Mouse (Mus musculus): ENCODE measurements around the gene Gm20683. TPM values are rescaled to one million over a fixed set of nuclear protein-coding genes. Genes with fewer than 3 reads are reported as not detected.

The Gm20683 gene
- polyA plus RNA-seq, 1 experiment from 2014 or later = 3.9 TPM

- Histone ChIP-seq H3K4me1 (peaks cover 29% of the 10 kb centered on the region), H3K9me3 (no peaks in the 10 kb centered on the region), H3K36me3 (no peaks in the 10 kb centered on the region), H3K9ac (peak within 1 kb of the TSS; percentile 87), H3K27ac (peak within 1 kb of the TSS; percentile 50; the same call in 1 of the 2 replicates), H3K27me3 (replicated peaks) (no peaks in the 10 kb centered on the region), H3K4me2 (replicated peaks) (peak within 1 kb of the TSS; percentile 86), H3K4me3 (peak within 1 kb of the TSS; percentile 58)
- WGBS = 3% methylated on average over 65 of the region's 65 CpGs
- peak; percentile 95 for ATAC-seq (ENCODE audit: low FRiP score, low read depth)
Measured at GRCm38 (mm10) chr17:25860832-25861703, 19.5 kb upstream of the Gm20683 start, which contains the start of gene Wdr90. Gene Wdr90, minus strand, starts transcription at chr17:25861501.

- Histone ChIP-seq H3K27me3 (replicated peaks) (no peaks in the 10 kb centered on the region), H3K9ac (peak overlapping the region; percentile 87), H3K4me2 (replicated peaks) (peak overlapping the region; percentile 86), H3K9me3 (no peaks in the 10 kb centered on the region), H3K4me3 (0 out of 2 replicates have a peak overlapping the region, but pooled peaks have one; percentile 58), H3K36me3 (peaks cover 3% of the 10 kb centered on the region; the same call in 1 of the 2 replicates), H3K27ac (no peak overlapping the region), H3K4me1 (peaks cover 29% of the 10 kb centered on the region)
- WGBS = 95% methylated on average over 6 of the region's 6 CpGs
- no peak for ATAC-seq (ENCODE audit: low FRiP score, low read depth)
Measured at GRCm38 (mm10) chr17:25860229-25860628, 18.7 kb upstream of the Gm20683 start.

GRCm38 (mm10) chr17:25844396-25844901 lies 2.9 kb upstream of the Gm20683 start, which contains the start of gene Rhot2:
Gene Rhot2, minus strand, starts transcription at chr17:25844851.
- under 1% methylated on average over 21 of the region's 21 CpGs for WGBS
- peak within 1 kb of the TSS; percentile 88 for H3K4me2 ChIP-seq (replicated peaks)
- peaks cover 10% of the 10 kb centered on the region for H3K4me1 ChIP-seq
- peaks cover 55% of the 10 kb centered on the region for H3K36me3 ChIP-seq
- no peak within 1 kb of the TSS for H3K27ac ChIP-seq
- no peaks in the 10 kb centered on the region for H3K27me3 ChIP-seq (replicated peaks)
- H3K4me3 ChIP-seq = peak within 1 kb of the TSS; percentile 92
- H3K9me3 ChIP-seq = no peaks in the 10 kb centered on the region
- H3K9ac ChIP-seq = peak within 1 kb of the TSS; percentile 83
- peak; percentile 90 for ATAC-seq (ENCODE audit: low FRiP score, low read depth)

GRCm38 (mm10) chr17:25843636-25844395 lies 2.3 kb upstream of the Gm20683 start:
- peak overlapping the region; percentile 83 for H3K9ac ChIP-seq
- H3K4me3 ChIP-seq = peak overlapping the region; percentile 92
- H3K27ac ChIP-seq = no peak overlapping the region
- ATAC-seq (ENCODE audit: low FRiP score, low read depth) = peak; percentile 2; the same call in 1 of the 2 replicates
- H3K4me2 ChIP-seq (replicated peaks) = peak overlapping the region; percentile 88
- no peaks in the 10 kb centered on the region for H3K27me3 ChIP-seq (replicated peaks)
- no peaks in the 10 kb centered on the region for H3K9me3 ChIP-seq
- WGBS = 6% methylated on average over 38 of the region's 38 CpGs
- H3K4me1 ChIP-seq = peaks cover 10% of the 10 kb centered on the region
- peaks cover 59% of the 10 kb centered on the region for H3K36me3 ChIP-seq

GRCm38 (mm10) chr17:25843122-25843521 lies 1.6 kb upstream of the Gm20683 start:
- H3K4me2 ChIP-seq (replicated peaks) = peak overlapping the region; percentile 88
- 96% methylated on average over 4 of the region's 4 CpGs for WGBS
- no peaks in the 10 kb centered on the region for H3K27me3 ChIP-seq (replicated peaks)
- no peak overlapping the region for H3K27ac ChIP-seq
- peak overlapping the region; percentile 83; the same call in 1 of the 2 replicates for H3K9ac ChIP-seq
- H3K9me3 ChIP-seq = no peaks in the 10 kb centered on the region
- H3K4me3 ChIP-seq = peak overlapping the region; percentile 92
- ATAC-seq (ENCODE audit: low FRiP score, low read depth) = no peak
- H3K4me1 ChIP-seq = peaks cover 13% of the 10 kb centered on the region
- peaks cover 55% of the 10 kb centered on the region for H3K36me3 ChIP-seq

- no peaks in the 10 kb centered on the region for H3K9me3 ChIP-seq
- H3K36me3 ChIP-seq = peaks cover 53% of the 10 kb centered on the region
- H3K27me3 ChIP-seq (replicated peaks) = no peaks in the 10 kb centered on the region
- no peak for ATAC-seq (ENCODE audit: low FRiP score, low read depth)
- H3K4me1 ChIP-seq = peaks cover 19% of the 10 kb centered on the region
- H3K27ac ChIP-seq = no peak overlapping the region
- no peak overlapping the region for H3K4me3 ChIP-seq
- WGBS = 89% methylated on average over 3 of the region's 3 CpGs
- no peak overlapping the region for H3K4me2 ChIP-seq (replicated peaks)
- H3K9ac ChIP-seq = no peak overlapping the region
Measured at GRCm38 (mm10) chr17:25842509-25842908, 946 bp upstream of the Gm20683 start.

- Histone ChIP-seq H3K36me3 (peaks cover 44% of the 10 kb centered on the region), H3K4me2 (replicated peaks) (no peak overlapping the region), H3K9me3 (no peaks in the 10 kb centered on the region), H3K27ac (no peak overlapping the region), H3K4me3 (no peak overlapping the region), H3K4me1 (peaks cover 39% of the 10 kb centered on the region), H3K9ac (no peak overlapping the region), H3K27me3 (replicated peaks) (no peaks in the 10 kb centered on the region)
- no peak for ATAC-seq (ENCODE audit: low FRiP score, low read depth)
- WGBS = 96% methylated on average over 6 of the region's 6 CpGs
Measured at GRCm38 (mm10) chr17:25840519-25840918, 1.0 kb downstream of the Gm20683 start.

GRCm38 (mm10) chr17:25839455-25840235 lies 1.9 kb downstream of the Gm20683 start:
- peaks cover 47% of the 10 kb centered on the region for H3K4me1 ChIP-seq
- H3K4me2 ChIP-seq (replicated peaks) = no peak overlapping the region
- H3K27me3 ChIP-seq (replicated peaks) = no peaks in the 10 kb centered on the region
- H3K9ac ChIP-seq = no peak overlapping the region
- no peak overlapping the region for H3K27ac ChIP-seq
- no peak for ATAC-seq (ENCODE audit: low FRiP score, low read depth)
- no peaks in the 10 kb centered on the region for H3K9me3 ChIP-seq
- 83% methylated on average over 14 of the region's 14 CpGs for WGBS
- no peak overlapping the region for H3K4me3 ChIP-seq
- peaks cover 51% of the 10 kb centered on the region for H3K36me3 ChIP-seq

- no peaks in the 10 kb centered on the region for H3K27me3 ChIP-seq (replicated peaks)
- no peak overlapping the region for H3K4me3 ChIP-seq
- no peak overlapping the region for H3K9ac ChIP-seq
- ATAC-seq (ENCODE audit: low FRiP score, low read depth) = no peak
- peaks cover 51% of the 10 kb centered on the region for H3K36me3 ChIP-seq
- H3K4me1 ChIP-seq = peaks cover 54% of the 10 kb centered on the region
- no peak overlapping the region for H3K4me2 ChIP-seq (replicated peaks)
- no peak overlapping the region for H3K27ac ChIP-seq
- H3K9me3 ChIP-seq = no peaks in the 10 kb centered on the region
- WGBS = 85% methylated on average over 4 of the region's 4 CpGs
Measured at GRCm38 (mm10) chr17:25838904-25839303, 2.7 kb downstream of the Gm20683 start.

- H3K27me3 ChIP-seq (replicated peaks) = no peaks in the 10 kb centered on the region
- H3K4me3 ChIP-seq = no peak overlapping the region; the same call in 1 of the 2 replicates
- peaks cover 51% of the 10 kb centered on the region for H3K36me3 ChIP-seq
- H3K27ac ChIP-seq = 0 out of 2 replicates have a peak overlapping the region, but pooled peaks have one; percentile 16
- peaks cover 52% of the 10 kb centered on the region for H3K4me1 ChIP-seq
- peak overlapping the region; percentile 95 for H3K4me2 ChIP-seq (replicated peaks)
- peak overlapping the region; percentile 66; the same call in 1 of the 2 replicates for H3K9ac ChIP-seq
- no peak for ATAC-seq (ENCODE audit: low FRiP score, low read depth)
- no peaks in the 10 kb centered on the region for H3K9me3 ChIP-seq
- WGBS = 30% methylated on average over 3 of the region's 3 CpGs
Measured at GRCm38 (mm10) chr17:25837533-25837932, 4.0 kb downstream of the Gm20683 start.

- 2% methylated on average over 27 of the region's 29 CpGs for WGBS
Measured at GRCm38 (mm10) chr17:25837076-25837410, 4.5 kb downstream of the Gm20683 start, which contains the start of gene Rhbdl1. Gene Rhbdl1, minus strand, starts transcription at chr17:25837295.

More at GRCm38 (mm10) chr17:25837076-25837410, 4.5 kb downstream of the Gm20683 start, which contains the start of gene Rhbdl1:
- no peaks in the 10 kb centered on the region for H3K27me3 ChIP-seq (replicated peaks)
- peak within 1 kb of the TSS; percentile 95 for H3K4me2 ChIP-seq (replicated peaks)
- ATAC-seq (ENCODE audit: low FRiP score, low read depth) = 0 out of 2 replicates have a peak, but pooled peaks have one; percentile 8
- H3K9ac ChIP-seq = peak within 1 kb of the TSS; percentile 66
- peaks cover 54% of the 10 kb centered on the region for H3K4me1 ChIP-seq
- no peaks in the 10 kb centered on the region for H3K9me3 ChIP-seq
- H3K27ac ChIP-seq = peak within 1 kb of the TSS; percentile 32; the same call in 1 of the 2 replicates
- peaks cover 46% of the 10 kb centered on the region for H3K36me3 ChIP-seq
- peak within 1 kb of the TSS; percentile 42 for H3K4me3 ChIP-seq
